Mouse (Mus musculus): ENCODE data around the gene Gnai2.
"Not testable (repeated sequence)": the region's sequence is repeated elsewhere in the genome, so short reads cannot be mapped to it uniquely, and the experiment has no call there.

The Gnai2 gene

GRCm38 (mm10) chr9:107587833-107588639 lies 47.1 kb downstream of the Gnai2 start:
- no peak for DNase-seq (ENCODE audit: low spot score in 2 of 2)

DNA sequence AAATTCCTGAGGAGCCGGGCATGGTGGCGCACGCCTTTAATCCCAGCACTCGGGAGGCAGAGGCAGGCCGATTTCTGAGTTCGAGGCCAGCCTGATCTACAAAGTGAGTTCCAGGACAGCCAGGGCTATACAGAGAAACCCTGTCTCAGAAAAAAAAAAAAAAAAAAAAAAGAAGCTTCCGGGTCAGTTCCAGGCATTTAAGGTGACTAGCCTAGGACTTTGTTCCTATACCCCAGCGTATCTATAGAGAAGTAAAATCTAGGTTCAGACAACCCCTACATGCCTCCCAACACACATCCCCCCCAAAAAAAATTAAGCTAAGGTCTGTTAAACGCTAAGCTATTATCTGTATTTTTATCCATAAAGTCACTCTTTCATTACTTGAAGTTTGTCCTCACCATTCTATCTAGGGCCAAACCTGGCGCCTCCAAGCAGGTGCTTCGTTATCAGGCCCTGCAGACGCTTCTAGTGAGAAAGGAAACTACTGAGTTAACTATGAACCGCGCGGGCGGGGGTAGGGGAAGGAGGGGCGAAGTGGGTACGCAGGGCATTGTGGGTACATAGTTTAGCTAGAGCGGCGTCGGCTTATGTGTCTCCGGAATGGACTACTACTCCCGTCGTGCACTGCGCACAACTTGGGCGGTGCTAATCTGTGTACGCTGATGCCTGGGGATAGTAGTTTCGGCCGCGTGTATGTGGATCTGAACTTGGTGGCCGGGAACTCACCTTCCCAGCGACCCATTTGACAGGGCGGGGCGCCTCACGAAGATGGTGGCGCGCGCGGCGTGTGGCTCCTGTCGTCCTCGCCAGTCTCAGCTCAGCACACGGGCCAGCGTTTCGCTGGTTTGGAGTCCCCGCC lies 48.0 kb downstream of the Gnai2 start, which contains the start of gene Ifrd2:
TSS of gene Ifrd2 (plus strand) at position 669 of the 859 bp plus-strand sequence.
- peak; percentile 88 to 93 for DNase-seq (ENCODE audit: low spot score in 2 of 2)

GRCm38 (mm10) chr9:107586504-107586903 lies 48.7 kb downstream of the Gnai2 start:
- no peak for DNase-seq (ENCODE audit: low spot score in 2 of 2)

DNA sequence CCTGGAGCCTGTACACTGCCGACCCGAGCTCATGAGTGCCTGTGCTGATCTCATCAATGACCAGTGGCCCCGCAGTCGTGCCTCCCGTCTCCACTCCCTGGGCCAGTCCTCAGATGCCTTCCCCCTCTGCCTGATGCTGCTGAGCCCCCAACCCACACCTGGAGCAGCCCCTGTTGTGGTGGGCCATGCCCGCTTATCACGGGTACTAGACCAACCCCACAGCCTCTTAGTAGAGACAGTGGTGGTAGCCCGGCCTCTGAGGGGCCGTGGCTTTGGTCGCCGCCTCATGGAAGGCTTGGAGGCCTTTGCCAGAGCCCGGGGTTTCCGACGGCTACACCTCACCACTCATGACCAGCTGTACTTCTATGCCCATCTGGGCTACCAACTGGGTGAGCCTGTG lies 52.0 kb downstream of the Gnai2 start:
- no peak for DNase-seq (ENCODE audit: low spot score in 2 of 2)

DNA sequence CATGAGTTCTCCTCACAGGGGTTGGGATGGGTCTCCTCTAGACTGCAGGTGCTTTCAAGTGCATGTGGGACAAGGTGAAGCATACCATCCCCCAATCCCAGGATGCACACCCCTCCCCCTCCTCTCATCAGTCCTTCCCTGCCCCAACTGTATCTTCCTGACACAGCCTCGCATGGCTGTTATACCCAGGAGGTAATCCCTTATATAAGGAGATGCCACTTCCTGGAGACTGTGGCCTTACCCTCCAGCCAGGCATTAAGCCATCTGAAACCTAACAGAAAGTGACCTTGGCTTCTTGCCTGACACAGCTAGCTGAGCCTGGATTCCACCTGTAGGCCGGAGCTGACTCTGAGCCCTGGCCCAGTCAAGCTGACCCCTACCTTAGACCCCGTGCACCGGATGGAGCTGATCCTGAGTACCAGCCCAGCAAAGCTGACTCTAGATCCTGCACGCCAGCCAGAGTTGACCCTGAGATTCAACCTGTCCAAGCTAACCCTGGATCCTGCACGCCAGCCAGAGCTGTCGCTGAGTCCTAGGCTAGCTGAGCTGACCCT lies 52.6 kb downstream of the Gnai2 start:
- no peak for DNase-seq (ENCODE audit: low spot score in 2 of 2)

GRCm38 (mm10) chr9:107581584-107581983 lies 53.6 kb downstream of the Gnai2 start:
- DNase-seq (ENCODE audit: low spot score in 2 of 2), result no peak

- peak; percentile 59 to 79 for DNase-seq (ENCODE audit: low spot score in 2 of 2)
Observed at GRCm38 (mm10) chr9:107580501-107581317, 54.5 kb downstream of the Gnai2 start, which contains the start of gene Hyal3. Gene Hyal3, plus strand, starts transcription at chr9:107580818.

GRCm38 (mm10) chr9:107579023-107579900 lies 55.9 kb downstream of the Gnai2 start:
- no peak for DNase-seq (ENCODE audit: low spot score in 2 of 2)

DNA sequence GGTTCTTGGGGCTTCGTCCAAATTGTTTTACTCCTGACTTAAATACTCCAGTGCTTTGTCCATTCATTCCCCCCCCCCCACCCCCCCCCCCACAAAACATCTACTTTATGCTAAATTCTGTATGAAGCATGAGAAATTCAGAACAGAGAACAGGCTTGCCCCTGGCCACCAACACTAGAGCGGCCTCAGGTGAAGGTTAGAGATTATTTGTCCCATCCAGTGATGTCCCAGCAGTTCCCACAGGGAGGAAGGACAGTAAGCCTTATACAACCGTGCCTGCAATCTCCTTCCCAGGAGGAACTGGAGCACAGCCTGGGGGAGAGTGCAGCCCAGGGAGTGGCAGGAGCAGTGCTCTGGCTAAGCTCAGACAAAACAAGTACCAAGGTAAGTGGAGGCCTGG lies 56.6 kb downstream of the Gnai2 start, which contains the start of gene Naa80:
TSS of gene Naa80 (plus strand) at position 301 of the 400 bp plus-strand sequence.
- DNase-seq (ENCODE audit: low spot score in 2 of 2), result no peak

DNA sequence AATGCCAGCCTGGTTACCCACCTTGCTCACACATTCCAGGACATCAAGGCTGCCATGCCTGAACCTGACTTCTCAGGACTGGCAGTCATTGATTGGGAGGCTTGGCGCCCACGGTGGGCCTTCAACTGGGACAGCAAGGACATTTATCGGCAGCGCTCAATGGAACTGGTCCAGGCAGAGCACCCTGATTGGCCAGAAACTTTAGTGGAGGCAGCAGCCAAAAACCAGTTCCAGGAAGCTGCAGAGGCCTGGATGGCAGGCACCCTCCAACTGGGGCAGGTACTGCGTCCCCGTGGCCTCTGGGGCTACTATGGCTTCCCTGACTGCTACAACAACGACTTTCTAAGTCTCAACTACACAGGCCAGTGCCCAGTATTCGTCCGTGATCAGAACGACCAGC lies 57.3 kb downstream of the Gnai2 start:
- no peak for DNase-seq (ENCODE audit: low spot score in 2 of 2)

DNA sequence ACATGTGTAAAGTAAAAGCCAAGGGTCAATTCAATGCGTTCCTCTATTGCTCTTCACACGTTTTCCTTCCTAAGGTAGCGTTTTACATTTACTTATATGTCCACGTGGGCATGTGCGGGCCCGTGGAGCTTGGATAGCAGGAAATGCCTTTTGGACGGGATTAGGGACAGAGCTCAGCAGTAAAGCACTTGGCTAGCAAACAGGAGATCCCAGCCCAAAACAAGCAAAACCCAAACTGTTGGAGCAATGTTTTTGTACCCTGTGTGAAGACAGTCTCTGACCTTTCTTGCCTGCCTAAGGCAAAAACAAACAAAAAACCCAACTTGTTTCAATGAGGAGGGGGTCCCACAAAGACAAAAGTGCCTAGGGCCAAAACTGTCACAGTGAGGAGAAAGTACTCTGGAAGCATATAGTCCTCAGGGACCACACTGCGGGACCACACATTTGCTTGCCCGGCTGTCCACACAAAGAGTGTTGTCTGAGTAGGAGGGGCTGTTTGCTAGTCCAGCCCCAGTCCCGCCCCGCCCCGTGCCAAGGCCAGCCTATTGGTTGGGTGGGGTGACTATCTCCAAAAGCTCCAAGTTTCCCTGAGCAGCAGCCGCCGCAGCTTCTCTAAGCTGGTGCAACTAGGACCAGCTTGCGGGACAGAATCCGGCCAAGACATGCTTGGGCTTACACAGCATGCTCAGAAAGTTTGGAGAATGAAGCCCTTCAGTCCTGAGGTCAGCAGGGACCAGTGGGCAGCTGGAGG lies 58.6 kb downstream of the Gnai2 start, which contains the start of gene Hyal1:
TSS of gene Hyal1 (plus strand) at position 571 of the 751 bp plus-strand sequence.
- DNase-seq (ENCODE audit: low spot score in 2 of 2), result peak in 1 of 2 experiments; percentile 70

DNA sequence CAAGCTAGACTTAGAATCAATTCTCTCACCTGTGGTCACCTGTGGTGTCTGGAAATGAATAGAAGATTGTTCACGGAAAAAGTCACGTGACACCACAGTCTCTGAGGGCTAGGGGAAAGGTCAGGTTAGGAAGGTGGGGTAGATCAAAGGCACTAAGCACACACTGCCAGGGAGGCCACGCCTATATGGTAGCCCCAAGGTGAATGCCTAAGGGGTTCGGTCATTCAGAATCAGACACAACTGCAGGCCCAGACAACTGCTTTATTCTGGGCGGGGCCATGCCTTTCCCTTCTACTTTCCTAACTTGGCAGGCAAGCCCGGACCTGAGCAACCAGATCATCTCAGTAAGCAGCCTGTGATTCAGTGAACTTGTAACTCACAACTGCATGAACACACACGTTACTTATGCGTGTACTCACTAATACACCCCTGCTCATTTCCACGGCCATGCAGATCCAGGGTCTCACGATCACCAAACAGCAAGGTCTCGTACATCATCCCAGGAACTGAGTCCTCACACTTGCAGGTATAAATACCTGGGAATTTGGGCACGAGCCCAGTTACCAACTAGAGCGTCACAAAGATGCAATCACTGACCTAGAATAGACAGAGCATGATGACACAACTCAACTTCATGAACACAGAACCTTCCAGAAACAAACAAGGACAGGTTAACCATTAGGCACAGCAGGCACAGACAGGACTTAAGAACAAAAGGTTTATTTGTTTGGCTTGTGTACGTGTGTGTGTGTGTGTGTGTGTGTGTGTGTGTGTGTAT lies 59.4 kb downstream of the Gnai2 start:
- DNase-seq (ENCODE audit: low spot score in 2 of 2), result no peak

DNA sequence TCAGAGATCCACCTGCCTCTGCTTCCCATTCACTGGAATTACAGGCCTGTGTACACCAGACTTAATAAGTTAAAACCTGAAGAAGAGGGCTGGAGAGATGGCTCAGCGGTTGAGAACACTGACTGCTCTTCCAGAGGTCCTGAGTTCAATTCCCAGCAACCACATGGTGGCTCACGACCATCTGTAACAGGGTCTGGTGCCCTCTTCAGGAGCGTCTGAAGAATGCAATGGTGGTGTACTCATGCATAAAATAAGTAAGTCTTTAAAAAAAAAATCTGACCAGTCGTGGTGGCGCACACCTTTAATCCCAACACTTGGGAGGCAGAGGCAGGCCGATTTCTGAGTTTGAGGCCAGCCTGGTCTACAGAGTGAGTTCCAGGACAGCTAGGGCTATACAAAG lies 61.4 kb downstream of the Gnai2 start:
- DNase-seq (ENCODE audit: low spot score in 2 of 2), result not testable (repeated sequence)

DNA sequence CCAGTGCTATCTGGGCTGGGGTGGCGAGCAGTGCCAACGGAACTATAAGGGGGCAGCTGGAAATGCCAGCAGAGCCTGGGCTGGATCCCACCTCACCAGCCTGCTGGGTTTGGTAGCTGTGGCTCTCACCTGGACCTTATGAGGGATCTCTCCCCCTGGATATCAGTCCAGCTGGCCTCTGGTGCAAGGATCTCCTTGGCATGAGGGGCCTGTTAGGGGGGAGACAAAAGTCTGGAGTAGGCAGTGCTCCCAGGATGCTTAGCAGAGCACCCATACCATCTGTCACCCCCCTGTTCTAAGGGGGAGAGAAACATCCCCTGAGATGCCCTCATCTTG lies 62.9 kb downstream of the Gnai2 start:
- DNase-seq (ENCODE audit: low spot score in 2 of 2), result no peak

DNA sequence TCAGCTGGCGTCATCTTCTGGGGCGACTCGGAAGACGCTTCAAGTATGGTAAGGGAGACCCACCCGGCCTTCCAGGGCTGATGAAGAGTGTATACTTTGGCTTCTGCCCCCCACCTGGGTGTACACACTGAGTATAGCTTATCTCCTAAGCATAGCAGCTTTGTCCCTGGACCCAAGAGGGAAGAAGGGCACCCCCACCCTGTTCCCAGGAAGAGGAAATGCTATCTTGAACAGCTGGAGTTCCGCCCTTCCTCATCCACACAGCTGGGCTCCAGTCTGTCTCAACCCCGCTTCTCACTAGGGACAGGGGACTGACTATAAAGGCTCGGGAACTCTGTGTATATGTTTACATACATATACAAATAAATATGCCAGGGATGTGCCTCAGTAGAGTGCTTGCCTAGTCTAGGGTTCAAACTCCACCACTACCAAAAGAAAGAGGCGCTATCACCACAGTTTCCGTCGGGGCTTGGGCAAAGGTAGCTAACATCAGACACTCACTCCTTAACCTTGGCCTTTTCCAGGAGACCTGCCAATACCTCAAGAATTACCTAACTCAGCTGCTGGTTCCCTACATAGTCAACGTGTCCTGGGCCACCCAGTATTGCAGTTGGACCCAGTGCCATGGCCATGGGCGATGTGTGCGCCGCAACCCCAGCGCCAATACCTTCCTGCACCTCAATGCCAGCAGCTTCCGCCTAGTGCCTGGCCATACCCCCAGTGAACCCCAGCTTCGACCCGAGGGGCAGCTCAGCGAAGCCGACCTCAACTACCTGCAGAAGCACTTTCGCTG lies 63.4 kb downstream of the Gnai2 start:
- no peak for DNase-seq (ENCODE audit: low spot score in 2 of 2)

GRCm38 (mm10) chr9:107570845-107571244 lies 64.3 kb downstream of the Gnai2 start:
- no peak for DNase-seq (ENCODE audit: low spot score in 2 of 2)

GRCm38 (mm10) chr9:107570016-107570415 lies 65.2 kb downstream of the Gnai2 start:
- DNase-seq (ENCODE audit: low spot score in 2 of 2), result no peak

DNA sequence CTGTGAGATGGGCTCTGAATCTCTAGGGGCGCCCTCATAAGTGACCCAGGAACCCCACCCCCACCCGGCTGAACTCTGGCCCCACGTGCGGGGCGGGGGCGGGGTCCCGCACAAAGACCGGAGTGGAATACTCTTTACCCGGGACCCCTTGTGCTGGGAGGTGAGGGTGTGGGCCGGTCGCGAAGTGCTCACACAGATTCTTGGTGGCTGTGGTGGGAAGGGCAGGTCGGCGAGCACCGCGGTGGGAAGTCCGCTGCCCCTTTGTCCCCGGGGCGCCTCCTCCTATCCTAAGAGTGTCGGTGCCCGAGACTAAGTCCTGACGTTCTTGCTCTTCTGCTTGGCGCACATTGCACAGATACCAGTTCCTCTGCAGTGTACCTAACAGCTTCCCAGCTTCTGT lies 65.9 kb downstream of the Gnai2 start:
- no peak for DNase-seq (ENCODE audit: low spot score in 2 of 2)

All from cerebellum, postnatal 4 days (tissue).